Mouse (Mus musculus) spleen, adult 2 months (tissue): ENCODE measurements around the gene Kdelr2. TPM values are rescaled to one million over a fixed set of nuclear protein-coding genes. Genes with fewer than 3 reads are reported as not detected.

Experiments
- DNase-seq, 2 experiments: peaks; one replicate each; pipeline versions ENCODE4 v3.0.0 to v3.0.0-alpha.2; 2012 to 2021; ENCODE audit warnings: low spot score in 2 of 2, low read depth in 1 of 2
- H3K27ac ChIP-seq: fragments of 200-500 bp; 2 replicates; pipeline ENCODE4 v1.5.1; 2012; ENCODE audit warnings: low read length, inconsistent platforms; ENCODE audit not compliant: insufficient read depth
- H3K27me3 ChIP-seq: fragments of 200-500 bp; 2 replicates; pipeline ENCODE4 v1.6.1; 2012; ENCODE audit warnings: mild to moderate bottlenecking, moderate library complexity, low read length, inconsistent platforms; ENCODE audit not compliant: control insufficient read depth, insufficient read depth
- H3K36me3 ChIP-seq: fragments of 200-500 bp; 2 replicates; pipeline ENCODE4 v1.6.1; 2012; ENCODE audit warnings: mild to moderate bottlenecking, low read length, inconsistent platforms; ENCODE audit not compliant: control insufficient read depth, insufficient read depth
- H3K4me1 ChIP-seq: fragments of 200-500 bp; 2 replicates; pipeline ENCODE4 v1.6.1; 2011; ENCODE audit warnings: inconsistent platforms; ENCODE audit not compliant: control insufficient read depth, insufficient read depth, insufficient read length
- H3K4me3 ChIP-seq: fragments of 200-500 bp; 2 replicates; pipeline ENCODE4 v1.5.1; 2011; ENCODE audit warnings: mild to moderate bottlenecking, inconsistent platforms; ENCODE audit not compliant: insufficient read depth, insufficient read length; ENCODE audit errors: extremely low read depth
- CTCF ChIP-seq: fragments of 200-500 bp; IDR thresholded peaks from 2 replicates; pipeline ENCODE4 v1.5.1; 2011; ENCODE audit warnings: mild to moderate bottlenecking, inconsistent platforms; ENCODE audit not compliant: insufficient read depth, insufficient read length, insufficient replicate concordance; ENCODE audit errors: extremely low read depth
- POLR2A ChIP-seq: fragments of 200-500 bp; IDR thresholded peaks from 2 replicates; pipeline ENCODE4 v1.6.1; 2011; ENCODE audit warnings: low read depth, low read length, inconsistent platforms
- WGBS: fragments of 180-500 bp; shearing (Covaris S2); methylation state at CpG from one replicate; pipeline ENCODE4 v1.1.7; 2018; 5-methylcytosine and 5-hydroxymethylcytosine counted together
- polyA plus RNA-seq: library from polyadenylated mRNA; depleted of rRNA; stranded (reverse); fragments of >200 nt; gene quantifications from 2 replicates; pipeline ENCODE4 v1.2.3, GENCODE M21; 2012

Kdelr2 gene
- polyA plus RNA-seq, 1 experiment, result 45.1 TPM

- H3K27ac ChIP-seq, result no peak overlapping the region
- WGBS, result 96% methylated on average over 4 of the region's 4 CpGs
- H3K4me3 ChIP-seq, result no peak overlapping the region
- no peaks in the 10 kb centered on the region for H3K27me3 ChIP-seq
- peaks cover 4% of the 10 kb centered on the region; the same call in 1 of the 2 replicates for H3K4me1 ChIP-seq
- TF ChIP-seq POLR2A, result no peak
- no peak for TF ChIP-seq CTCF
- peaks cover 8% of the 10 kb centered on the region for H3K36me3 ChIP-seq
- DNase-seq, result no peak
These were observed 7.3 kb downstream of the Kdelr2 start for GRCm38 (mm10) chr5:143410841-143411395.

DNA sequence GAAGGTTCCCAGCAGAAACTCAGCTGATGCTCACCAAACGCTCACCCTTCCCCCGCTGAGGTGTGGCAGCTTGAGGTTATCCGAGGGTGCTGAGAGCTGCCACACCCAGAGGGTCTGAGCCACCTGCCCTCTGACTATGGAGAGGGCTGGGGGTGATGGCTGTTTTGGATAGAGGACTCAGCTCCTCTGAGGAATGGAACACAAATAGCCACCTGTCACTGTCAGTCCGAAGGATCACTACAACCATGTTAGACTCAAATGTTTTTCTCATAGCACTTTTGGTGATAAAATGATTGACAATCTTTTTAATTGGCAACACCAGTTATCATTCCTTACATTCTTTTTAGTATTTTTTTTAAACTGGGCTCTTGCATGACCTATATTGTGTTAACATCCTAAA is 17.8 kb downstream of the Kdelr2 start:
- TF ChIP-seq CTCF, result no peak
- TF ChIP-seq POLR2A, result no peak
- no peak overlapping the region for H3K27ac ChIP-seq
- DNase-seq, result no peak
- WGBS, result 88% methylated on average over 4 of the region's 4 CpGs
- H3K36me3 ChIP-seq, result peaks cover 41% of the 10 kb centered on the region
- no peaks in the 10 kb centered on the region for H3K27me3 ChIP-seq
- no peaks in the 10 kb centered on the region for H3K4me1 ChIP-seq
- no peak overlapping the region for H3K4me3 ChIP-seq

DNA sequence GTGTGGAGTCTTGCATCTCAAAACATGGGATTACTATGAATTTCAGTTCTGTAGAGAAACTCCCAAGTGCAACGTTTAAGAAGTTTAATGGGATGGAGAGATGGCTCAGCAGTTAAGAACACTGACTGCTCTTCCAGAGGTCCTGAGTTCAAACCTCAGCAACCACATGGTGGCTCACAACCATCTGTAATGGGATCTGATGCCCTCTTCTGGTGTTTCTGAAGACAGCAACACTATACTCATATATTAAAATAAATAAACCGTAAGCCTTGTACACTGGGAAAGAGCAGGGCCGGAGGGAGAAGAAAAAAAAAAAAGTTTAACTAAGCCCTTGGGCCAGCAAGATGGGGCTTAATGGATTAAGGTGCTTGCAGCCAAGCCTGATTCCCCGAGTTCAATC is 19.4 kb downstream of the Kdelr2 start:
- TF ChIP-seq CTCF (no peak), POLR2A (no peak)
- H3K4me3 ChIP-seq, result no peak overlapping the region
- no peak overlapping the region for H3K27ac ChIP-seq
- DNase-seq, result no peak
- peaks cover 32% of the 10 kb centered on the region for H3K36me3 ChIP-seq
- whole genome bisulfite sequencing, result 87% methylated on average over 4 of the region's 4 CpGs
- H3K27me3 ChIP-seq, result no peaks in the 10 kb centered on the region
- no peaks in the 10 kb centered on the region for H3K4me1 ChIP-seq

GRCm38 (mm10) chr5:143423899-143424519 is 20.4 kb downstream of the Kdelr2 start:
- DNase-seq, result peak; percentile 47 to 54
- WGBS, result 14% methylated on average over 6 of the region's 6 CpGs
- H3K4me1 ChIP-seq, result no peaks in the 10 kb centered on the region

GRCm38 (mm10) chr5:143434421-143434820 is 30.8 kb downstream of the Kdelr2 start:
- 5% methylated on average over 4 of the region's 4 CpGs for WGBS
- Histone ChIP-seq H3K4me3 (no peak overlapping the region), H3K27me3 (no peaks in the 10 kb centered on the region), H3K4me1 (no peaks in the 10 kb centered on the region), H3K36me3 (no peaks in the 10 kb centered on the region), H3K27ac (no peak overlapping the region)
- peak; percentile 39 to 76 for DNase-seq
- TF ChIP-seq CTCF (peak; percentile 94; the same call in 1 of the 2 replicates), POLR2A (no peak)

More at GRCm38 (mm10) chr5:143423899-143424519, 20.4 kb downstream of the Kdelr2 start:
- no peak for TF ChIP-seq POLR2A
- TF ChIP-seq CTCF, result peak; percentile 57; the same call in 1 of the 2 replicates
- no peak overlapping the region for H3K27ac ChIP-seq
- H3K36me3 ChIP-seq, result peaks cover 23% of the 10 kb centered on the region
- H3K4me3 ChIP-seq, result no peak overlapping the region
- H3K27me3 ChIP-seq, result no peaks in the 10 kb centered on the region

GRCm38 (mm10) chr5:143441298-143441697 is 37.7 kb downstream of the Kdelr2 start:
- Histone ChIP-seq H3K4me1 (no peaks in the 10 kb centered on the region), H3K27me3 (no peaks in the 10 kb centered on the region), H3K36me3 (no peaks in the 10 kb centered on the region), H3K4me3 (no peak overlapping the region), H3K27ac (no peak overlapping the region)
- 77% methylated on average over 3 of the region's 3 CpGs for WGBS
- no peak for DNase-seq
- TF ChIP-seq CTCF (no peak), POLR2A (no peak)

GRCm38 (mm10) chr5:143441753-143442152 is 38.1 kb downstream of the Kdelr2 start:
- Histone ChIP-seq H3K27ac (no peak overlapping the region), H3K27me3 (no peaks in the 10 kb centered on the region), H3K4me3 (no peak overlapping the region), H3K36me3 (no peaks in the 10 kb centered on the region), H3K4me1 (no peaks in the 10 kb centered on the region)
- no peak for DNase-seq
- 54% methylated on average over 12 of the region's 12 CpGs for WGBS
- no peak for TF ChIP-seq CTCF
- TF ChIP-seq POLR2A, result no peak
